Mouse (Mus musculus) kidney, embryonic 16.5 days (tissue): ENCODE results near the gene Dbnl. TPM values are rescaled to one million over a fixed set of nuclear protein-coding genes. Genes with fewer than 3 reads are reported as not detected.

Experiments
- ATAC-seq: fragments of 200-750 bp; cut with Nextera tagmentation; 2 replicates; pipeline ENCODE4 v1.8.0; 2017; ENCODE audit warnings: moderate TSS enrichment; ENCODE audit not compliant: low FRiP score, low TSS enrichment
- H3K27ac ChIP-seq: fragments of 300-500 bp; sonication (generic); 2 replicates; pipeline ENCODE4 v1.5.1; 2014; ENCODE audit warnings: low read length
- H3K27me3 ChIP-seq: fragments of 300-500 bp; sonication (generic); 2 replicates; pipeline ENCODE4 v1.6.1; 2014; ENCODE audit warnings: low read length, control low read depth, mixed read lengths; ENCODE audit not compliant: insufficient read depth
- H3K36me3 ChIP-seq: fragments of 300-500 bp; sonication (generic); 2 replicates; pipeline ENCODE4 v1.6.1; 2014; ENCODE audit warnings: low read length, control low read depth, mixed read lengths; ENCODE audit not compliant: insufficient read depth
- H3K4me1 ChIP-seq: fragments of 300-500 bp; sonication (generic); 2 replicates; pipeline ENCODE4 v1.6.1; 2014; ENCODE audit warnings: low read length, control low read depth, mixed read lengths; ENCODE audit not compliant: insufficient read depth
- H3K4me2 ChIP-seq: fragments of 300-500 bp; sonication (generic); replicated peaks from 2 replicates; pipeline ENCODE4 v1.6.1; 2014; ENCODE audit warnings: low read depth, low read length
- H3K4me3 ChIP-seq: fragments of 300-500 bp; sonication (generic); 2 replicates; pipeline ENCODE4 v1.5.1; 2014; ENCODE audit warnings: mild to moderate bottlenecking, low read length
- H3K9ac ChIP-seq: fragments of 300-500 bp; sonication (generic); replicated peaks from 2 replicates; pipeline ENCODE4 v1.6.1; 2014; ENCODE audit warnings: low read length
- H3K9me3 ChIP-seq: fragments of 300-500 bp; sonication (generic); 2 replicates; pipeline ENCODE4 v1.6.1; 2016; ENCODE audit warnings: low read length, control low read depth
- WGBS: fragments of 180-500 bp; shearing (Covaris S2); extraction: QIAGEN DNeasy Blood & Tissue Kit; methylation state at CpG from one replicate; pipeline ENCODE4 v1.1.7; 2014; 5-methylcytosine and 5-hydroxymethylcytosine counted together
- polyA plus RNA-seq: library from polyadenylated mRNA; unstranded; fragments of >200 nt; fragmentation: Nextera tagmentation; extraction: Ambion mirVana; gene quantifications from 2 replicates; pipeline ENCODE4 v1.2.1, GENCODE M21; 2015

Dbnl gene
- polyA plus RNA-seq, 1 experiment from 2014 or later, result 132 TPM

- Histone ChIP-seq H3K9ac (0 out of 2 replicates have a peak overlapping the region, but pooled peaks have one; percentile 6), H3K4me2 (peak overlapping the region; percentile 74), H3K27ac (no peak overlapping the region), H3K9me3 (no peaks in the 10 kb centered on the region), H3K4me3 (peak overlapping the region; percentile 79), H3K4me1 (peaks cover 20% of the 10 kb centered on the region), H3K27me3 (no peaks in the 10 kb centered on the region), H3K36me3 (peaks cover 20% of the 10 kb centered on the region)
- WGBS, result 80% methylated on average over 3 of the region's 3 CpGs
- no peak for ATAC-seq
Measured at GRCm38 (mm10) chr11:5789754-5790333, 1.6 kb downstream of the Dbnl start.

DNA sequence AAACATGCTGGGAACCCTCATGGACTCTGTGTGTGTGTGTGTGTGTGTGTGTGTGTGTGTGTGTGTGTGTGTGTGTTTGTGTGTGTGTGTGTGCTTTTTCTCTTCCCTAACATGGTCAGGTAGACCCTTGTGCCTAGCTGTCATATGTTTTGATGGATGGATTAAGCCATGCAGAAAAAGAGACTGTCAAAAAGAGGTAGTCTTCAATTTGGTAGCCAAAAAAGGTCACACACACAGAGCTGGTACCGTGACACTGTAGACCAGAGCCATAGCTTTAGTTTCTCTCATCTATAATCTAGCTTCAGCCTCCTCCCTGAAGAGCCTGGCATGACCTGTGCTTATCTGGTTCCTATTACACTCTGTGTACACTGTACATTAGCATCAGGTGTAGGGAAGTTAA lies 2.1 kb downstream of the Dbnl start:
- peaks cover 26% of the 10 kb centered on the region for H3K36me3 ChIP-seq
- H3K27me3 ChIP-seq, result no peaks in the 10 kb centered on the region
- H3K4me1 ChIP-seq, result peaks cover 20% of the 10 kb centered on the region
- no peak overlapping the region for H3K27ac ChIP-seq
- H3K4me2 ChIP-seq, result no peak overlapping the region
- H3K4me3 ChIP-seq, result no peak overlapping the region
- H3K9me3 ChIP-seq, result no peaks in the 10 kb centered on the region
- no peak overlapping the region for H3K9ac ChIP-seq
- ATAC-seq, result no peak
- 87% methylated on average over 1 of the region's 1 CpGs for WGBS

DNA sequence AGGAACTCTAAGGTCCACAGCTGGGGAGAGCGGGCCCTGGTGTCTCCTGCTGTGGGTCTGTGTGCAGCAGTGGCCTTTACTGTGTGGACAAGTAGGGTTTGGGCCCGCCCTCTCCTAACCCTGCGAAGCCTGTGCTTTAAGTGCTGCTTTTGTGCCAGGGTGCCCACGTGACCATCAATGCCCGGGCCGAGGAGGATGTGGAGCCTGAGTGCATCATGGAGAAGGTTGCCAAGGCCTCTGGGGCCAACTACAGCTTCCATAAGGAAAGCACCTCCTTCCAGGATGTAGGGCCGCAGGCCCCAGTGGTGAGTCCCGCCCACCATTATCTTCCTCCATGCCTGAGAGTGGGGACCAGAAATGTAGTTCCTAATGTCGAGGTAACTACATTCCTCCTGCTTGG lies 7.0 kb downstream of the Dbnl start:
- no peak for ATAC-seq
- Histone ChIP-seq H3K4me3 (no peak overlapping the region), H3K9ac (no peak overlapping the region), H3K4me1 (peaks cover 3% of the 10 kb centered on the region; the same call in 1 of the 2 replicates), H3K4me2 (no peak overlapping the region), H3K36me3 (peaks cover 64% of the 10 kb centered on the region), H3K27ac (no peak overlapping the region), H3K9me3 (no peaks in the 10 kb centered on the region), H3K27me3 (no peaks in the 10 kb centered on the region)
- 91% methylated on average over 9 of the region's 9 CpGs for WGBS

GRCm38 (mm10) chr11:5795706-5796105 lies 7.4 kb downstream of the Dbnl start:
- no peak for ATAC-seq
- Histone ChIP-seq H3K27me3 (no peaks in the 10 kb centered on the region), H3K36me3 (peaks cover 68% of the 10 kb centered on the region), H3K27ac (no peak overlapping the region), H3K9ac (no peak overlapping the region), H3K4me1 (peaks cover 3% of the 10 kb centered on the region; the same call in 1 of the 2 replicates), H3K4me2 (no peak overlapping the region), H3K4me3 (no peak overlapping the region), H3K9me3 (no peaks in the 10 kb centered on the region)
- 91% methylated on average over 7 of the region's 7 CpGs for WGBS

DNA sequence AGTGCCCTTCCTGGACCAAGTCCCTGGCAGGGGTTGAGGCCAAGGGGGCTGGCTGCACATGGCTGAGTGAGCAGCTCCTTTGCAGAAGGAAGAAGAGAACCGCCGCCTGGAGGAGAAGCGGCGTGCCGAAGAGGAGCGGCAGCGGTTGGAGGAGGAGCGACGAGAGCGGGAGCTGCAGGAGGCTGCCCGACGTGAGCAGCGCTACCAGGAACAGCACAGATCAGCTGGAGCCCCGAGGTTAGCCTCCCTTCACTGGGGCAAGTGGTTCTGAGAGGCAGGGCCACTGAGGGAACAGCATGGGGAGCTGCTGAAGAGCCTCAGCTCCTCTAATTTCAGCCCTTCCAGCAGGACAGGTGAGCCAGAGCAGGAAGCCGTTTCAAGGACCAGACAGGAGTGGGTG lies 8.7 kb downstream of the Dbnl start:
- H3K4me2 ChIP-seq, result no peak overlapping the region
- no peak for ATAC-seq
- peaks cover 4% of the 10 kb centered on the region; the same call in 1 of the 2 replicates for H3K4me1 ChIP-seq
- 74% methylated on average over 15 of the region's 15 CpGs for WGBS
- H3K36me3 ChIP-seq, result peaks cover 70% of the 10 kb centered on the region
- no peak overlapping the region for H3K27ac ChIP-seq
- H3K27me3 ChIP-seq, result no peaks in the 10 kb centered on the region
- H3K9me3 ChIP-seq, result no peaks in the 10 kb centered on the region
- H3K4me3 ChIP-seq, result no peak overlapping the region
- no peak overlapping the region for H3K9ac ChIP-seq

DNA sequence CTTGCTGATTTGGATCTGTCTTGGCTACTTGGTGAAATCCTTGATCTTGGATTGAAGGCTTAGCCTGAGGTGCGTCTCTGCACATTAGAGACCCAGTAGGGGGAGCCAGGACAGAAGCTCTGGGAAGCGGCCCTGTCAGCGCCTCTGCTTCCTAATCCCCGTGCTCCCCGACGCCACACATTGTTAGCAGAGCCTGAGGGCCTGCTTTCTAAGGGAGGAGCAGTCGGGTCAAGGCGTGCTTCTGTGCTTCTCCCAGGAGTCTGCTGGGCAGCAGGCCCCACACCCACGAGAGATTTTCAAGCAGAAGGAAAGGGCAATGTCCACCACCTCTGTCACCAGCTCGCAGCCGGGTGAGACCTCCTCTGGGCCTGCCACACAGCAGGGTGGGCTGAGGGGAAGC lies 9.1 kb downstream of the Dbnl start:
- H3K4me3 ChIP-seq, result no peak overlapping the region
- 72% methylated on average over 11 of the region's 11 CpGs for WGBS
- no peak for ATAC-seq
- H3K9me3 ChIP-seq, result no peaks in the 10 kb centered on the region
- H3K4me2 ChIP-seq, result no peak overlapping the region
- H3K27me3 ChIP-seq, result no peaks in the 10 kb centered on the region
- 0 out of 2 replicates have a peak overlapping the region, but pooled peaks have one; percentile 18 for H3K27ac ChIP-seq
- peaks cover 8% of the 10 kb centered on the region; the same call in 1 of the 2 replicates for H3K4me1 ChIP-seq
- H3K9ac ChIP-seq, result no peak overlapping the region
- H3K36me3 ChIP-seq, result peaks cover 69% of the 10 kb centered on the region

DNA sequence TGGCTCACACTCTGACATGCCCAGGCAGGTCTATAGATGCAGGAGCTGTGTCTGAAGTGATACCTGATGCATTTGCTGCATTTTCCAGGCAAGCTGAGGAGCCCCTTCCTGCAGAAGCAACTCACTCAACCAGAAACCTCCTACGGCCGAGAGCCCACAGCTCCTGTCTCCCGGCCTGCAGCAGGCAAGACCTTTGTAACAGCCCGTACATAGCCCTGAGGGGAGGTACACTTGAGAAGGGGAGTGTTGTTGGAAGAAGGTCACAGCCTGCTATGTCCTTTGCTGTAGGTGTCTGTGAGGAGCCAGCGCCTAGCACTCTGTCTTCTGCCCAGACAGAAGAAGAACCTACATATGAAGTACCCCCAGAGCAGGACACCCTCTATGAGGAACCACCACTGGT lies 9.6 kb downstream of the Dbnl start:
- H3K27ac ChIP-seq, result peak overlapping the region; percentile 43; the same call in 1 of the 2 replicates
- ATAC-seq, result peak; percentile 57

GRCm38 (mm10) chr11:5799621-5800490 lies 11.6 kb downstream of the Dbnl start:
- 76% methylated on average over 17 of the region's 17 CpGs for WGBS
- ATAC-seq, result no peak
- Histone ChIP-seq H3K9ac (no peak overlapping the region), H3K27me3 (no peaks in the 10 kb centered on the region), H3K4me2 (no peak overlapping the region), H3K27ac (no peak overlapping the region), H3K9me3 (no peaks in the 10 kb centered on the region), H3K4me3 (no peak overlapping the region), H3K36me3 (peaks cover 54% of the 10 kb centered on the region), H3K4me1 (peaks cover 19% of the 10 kb centered on the region)

More for the DNA sequence above, 9.6 kb downstream of the Dbnl start:
- H3K36me3 ChIP-seq, result peaks cover 69% of the 10 kb centered on the region
- H3K4me2 ChIP-seq, result no peak overlapping the region
- peaks cover 12% of the 10 kb centered on the region; the same call in 1 of the 2 replicates for H3K4me1 ChIP-seq
- H3K9me3 ChIP-seq, result no peaks in the 10 kb centered on the region
- H3K27me3 ChIP-seq, result no peaks in the 10 kb centered on the region
- WGBS, result 62% methylated on average over 5 of the region's 5 CpGs
- H3K4me3 ChIP-seq, result no peak overlapping the region
- no peak overlapping the region for H3K9ac ChIP-seq

DNA sequence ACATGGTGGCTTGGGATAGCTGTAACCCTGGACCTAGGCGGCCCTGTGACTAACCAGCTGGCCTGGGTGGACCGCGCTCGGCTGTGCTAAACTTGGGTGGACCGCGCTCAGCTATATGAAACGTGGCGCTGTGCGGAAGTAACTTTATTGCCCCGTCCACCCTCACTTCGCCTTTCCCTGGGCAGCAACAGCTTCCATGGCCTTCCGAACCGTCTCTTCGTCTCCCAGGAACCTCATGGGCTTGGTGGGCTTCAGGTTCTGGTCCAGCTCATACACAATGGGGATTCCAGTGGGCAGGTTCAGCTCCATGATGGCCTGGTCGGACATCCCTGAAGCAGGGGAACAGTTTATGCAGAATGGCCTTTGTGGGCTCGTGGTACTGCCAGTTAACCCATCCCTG lies 13.2 kb downstream of the Dbnl start:
- H3K27me3 ChIP-seq, result no peaks in the 10 kb centered on the region
- H3K9me3 ChIP-seq, result no peaks in the 10 kb centered on the region
- H3K36me3 ChIP-seq, result peaks cover 39% of the 10 kb centered on the region
- 94% methylated on average over 16 of the region's 16 CpGs for WGBS
- H3K4me2 ChIP-seq, result no peak overlapping the region
- H3K4me3 ChIP-seq, result no peak overlapping the region
- no peak for ATAC-seq
- no peak overlapping the region for H3K27ac ChIP-seq
- H3K9ac ChIP-seq, result no peak overlapping the region
- peaks cover 19% of the 10 kb centered on the region for H3K4me1 ChIP-seq

DNA sequence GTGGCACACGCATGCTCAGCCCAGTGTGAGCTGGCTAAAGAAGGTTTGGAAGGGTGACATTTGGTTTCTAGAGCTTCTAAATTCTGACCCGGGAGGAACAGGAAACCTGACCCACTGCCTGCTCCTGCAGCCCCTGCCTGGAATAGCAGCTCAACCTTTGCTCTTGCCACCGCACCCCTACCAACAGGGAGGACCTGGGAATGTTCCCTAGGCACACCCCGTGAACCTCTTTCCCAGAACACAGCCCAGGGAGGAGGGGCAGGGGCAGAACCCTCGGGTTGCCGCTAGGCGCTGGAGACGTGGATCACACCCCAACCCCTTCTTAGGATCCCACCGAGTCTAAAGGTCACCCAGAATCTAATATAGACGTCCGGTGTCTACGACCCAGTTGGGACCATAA lies 13.7 kb downstream of the Dbnl start:
- peaks cover 19% of the 10 kb centered on the region for H3K4me1 ChIP-seq
- WGBS, result 57% methylated on average over 12 of the region's 12 CpGs
- ATAC-seq, result 0 out of 2 replicates have a peak, but pooled peaks have one; percentile 16
- no peak overlapping the region for H3K4me2 ChIP-seq
- no peak overlapping the region for H3K9ac ChIP-seq
- no peaks in the 10 kb centered on the region for H3K27me3 ChIP-seq
- H3K27ac ChIP-seq, result no peak overlapping the region
- H3K9me3 ChIP-seq, result no peaks in the 10 kb centered on the region
- no peak overlapping the region for H3K4me3 ChIP-seq
- peaks cover 34% of the 10 kb centered on the region for H3K36me3 ChIP-seq
